Mouse (Mus musculus): Measurements from ENCODE around the gene Lamp1. TPM values are rescaled to one million over a fixed set of nuclear protein-coding genes. Genes with fewer than 3 reads are reported as not detected.

Lamp1 gene
- polyA plus RNA-seq, 1 experiment from 2014 or later = 241 TPM

- H3K4me3 ChIP-seq (replicated peaks; ENCODE audit: low read length) = peak overlapping the region; percentile 88
- peak overlapping the region; percentile 81 for H3K4me2 ChIP-seq (ENCODE audit: low read length)
- no peak overlapping the region for H3K9ac ChIP-seq (replicated peaks; ENCODE audit: low read depth, low read length)
- H3K9me3 ChIP-seq (ENCODE audit: control insufficient read depth, low read length) = no peaks in the 10 kb centered on the region
- H3K27ac ChIP-seq (ENCODE audit: low read length) = no peak overlapping the region
- no peaks in the 10 kb centered on the region for H3K36me3 ChIP-seq (ENCODE audit: control insufficient read depth, insufficient read depth)
- no peak for ATAC-seq
- H3K27me3 ChIP-seq (replicated peaks; ENCODE audit: control insufficient read depth, insufficient read depth, low read length) = peaks cover 23% of the 10 kb centered on the region
- WGBS = under 1% methylated on average over 18 of the region's 18 CpGs
- peaks cover 13% of the 10 kb centered on the region for H3K4me1 ChIP-seq (replicated peaks; ENCODE audit: control insufficient read depth, insufficient read depth, low read length)
These were observed 42.0 kb downstream of the Lamp1 start for GRCm38 (mm10) chr8:13201013-13201334.

- Histone ChIP-seq H3K27ac (ENCODE audit: low read length) (no peak overlapping the region), H3K27me3 (replicated peaks; ENCODE audit: control insufficient read depth, insufficient read depth, low read length) (peaks cover 23% of the 10 kb centered on the region), H3K4me2 (ENCODE audit: low read length) (no peak overlapping the region), H3K9ac (replicated peaks; ENCODE audit: low read depth, low read length) (no peak overlapping the region), H3K9me3 (ENCODE audit: control insufficient read depth, low read length) (no peaks in the 10 kb centered on the region), H3K4me3 (replicated peaks; ENCODE audit: low read length) (no peak overlapping the region), H3K4me1 (replicated peaks; ENCODE audit: control insufficient read depth, insufficient read depth, low read length) (peaks cover 13% of the 10 kb centered on the region), H3K36me3 (ENCODE audit: control insufficient read depth, insufficient read depth) (no peaks in the 10 kb centered on the region)
- 62% methylated on average over 3 of the region's 3 CpGs for WGBS
- ATAC-seq = no peak
These were observed 43.1 kb downstream of the Lamp1 start for GRCm38 (mm10) chr8:13202041-13202440.

- no peaks in the 10 kb centered on the region for H3K36me3 ChIP-seq (ENCODE audit: control insufficient read depth, insufficient read depth)
- no peaks in the 10 kb centered on the region for H3K9me3 ChIP-seq (ENCODE audit: control insufficient read depth, low read length)
- H3K27me3 ChIP-seq (replicated peaks; ENCODE audit: control insufficient read depth, insufficient read depth, low read length) = peaks cover 23% of the 10 kb centered on the region
- ATAC-seq = no peak
- WGBS = 93% methylated on average over 3 of the region's 3 CpGs
- peaks cover 13% of the 10 kb centered on the region for H3K4me1 ChIP-seq (replicated peaks; ENCODE audit: control insufficient read depth, insufficient read depth, low read length)
- no peak overlapping the region for H3K4me2 ChIP-seq (ENCODE audit: low read length)
- H3K27ac ChIP-seq (ENCODE audit: low read length) = no peak overlapping the region
- no peak overlapping the region for H3K4me3 ChIP-seq (replicated peaks; ENCODE audit: low read length)
- H3K9ac ChIP-seq (replicated peaks; ENCODE audit: low read depth, low read length) = no peak overlapping the region
These were observed 43.8 kb downstream of the Lamp1 start for GRCm38 (mm10) chr8:13202806-13203205.

GRCm38 (mm10) chr8:13203472-13203871, 44.5 kb downstream of the Lamp1 start:
- ATAC-seq = no peak
- no peaks in the 10 kb centered on the region for H3K36me3 ChIP-seq (ENCODE audit: control insufficient read depth, insufficient read depth)
- H3K4me2 ChIP-seq (ENCODE audit: low read length) = no peak overlapping the region
- no peak overlapping the region for H3K27ac ChIP-seq (ENCODE audit: low read length)
- no peak overlapping the region for H3K4me3 ChIP-seq (replicated peaks; ENCODE audit: low read length)
- peaks cover 13% of the 10 kb centered on the region for H3K4me1 ChIP-seq (replicated peaks; ENCODE audit: control insufficient read depth, insufficient read depth, low read length)
- no peak overlapping the region for H3K9ac ChIP-seq (replicated peaks; ENCODE audit: low read depth, low read length)
- H3K27me3 ChIP-seq (replicated peaks; ENCODE audit: control insufficient read depth, insufficient read depth, low read length) = peaks cover 23% of the 10 kb centered on the region
- no peaks in the 10 kb centered on the region for H3K9me3 ChIP-seq (ENCODE audit: control insufficient read depth, low read length)
- WGBS = 62% methylated on average over 1 of the region's 1 CpGs

- WGBS = 70% methylated on average over 12 of the region's 12 CpGs
- no peak overlapping the region for H3K27ac ChIP-seq (ENCODE audit: low read length)
These were observed 45.6 kb downstream of the Lamp1 start for GRCm38 (mm10) chr8:13204371-13205140.

GRCm38 (mm10) chr8:13205311-13205710, 46.4 kb downstream of the Lamp1 start:
- Histone ChIP-seq H3K27ac (ENCODE audit: low read length) (no peak overlapping the region), H3K27me3 (replicated peaks; ENCODE audit: control insufficient read depth, insufficient read depth, low read length) (peaks cover 23% of the 10 kb centered on the region), H3K9me3 (ENCODE audit: control insufficient read depth, low read length) (no peaks in the 10 kb centered on the region), H3K36me3 (ENCODE audit: control insufficient read depth, insufficient read depth) (no peaks in the 10 kb centered on the region), H3K4me2 (ENCODE audit: low read length) (no peak overlapping the region), H3K4me1 (replicated peaks; ENCODE audit: control insufficient read depth, insufficient read depth, low read length) (peaks cover 7% of the 10 kb centered on the region; the same call in 1 of the 2 replicates), H3K9ac (replicated peaks; ENCODE audit: low read depth, low read length) (no peak overlapping the region), H3K4me3 (replicated peaks; ENCODE audit: low read length) (no peak overlapping the region)
- WGBS = 83% methylated on average over 5 of the region's 5 CpGs
- ATAC-seq = no peak

More at GRCm38 (mm10) chr8:13204371-13205140, 45.6 kb downstream of the Lamp1 start:
- ATAC-seq = no peak
- peaks cover 23% of the 10 kb centered on the region for H3K27me3 ChIP-seq (replicated peaks; ENCODE audit: control insufficient read depth, insufficient read depth, low read length)
- H3K4me1 ChIP-seq (replicated peaks; ENCODE audit: control insufficient read depth, insufficient read depth, low read length) = peaks cover 11% of the 10 kb centered on the region
- H3K36me3 ChIP-seq (ENCODE audit: control insufficient read depth, insufficient read depth) = no peaks in the 10 kb centered on the region
- no peak overlapping the region for H3K4me3 ChIP-seq (replicated peaks; ENCODE audit: low read length)
- no peak overlapping the region for H3K4me2 ChIP-seq (ENCODE audit: low read length)
- H3K9ac ChIP-seq (replicated peaks; ENCODE audit: low read depth, low read length) = no peak overlapping the region
- H3K9me3 ChIP-seq (ENCODE audit: control insufficient read depth, low read length) = no peaks in the 10 kb centered on the region

- no peaks in the 10 kb centered on the region for H3K9me3 ChIP-seq (ENCODE audit: control insufficient read depth, low read length)
- H3K4me1 ChIP-seq (replicated peaks; ENCODE audit: control insufficient read depth, insufficient read depth, low read length) = peaks cover under 1% of the 10 kb centered on the region; the same call in 1 of the 2 replicates
- no peak overlapping the region for H3K27ac ChIP-seq (ENCODE audit: low read length)
- no peak overlapping the region for H3K4me3 ChIP-seq (replicated peaks; ENCODE audit: low read length)
- H3K4me2 ChIP-seq (ENCODE audit: low read length) = no peak overlapping the region
- no peak overlapping the region for H3K9ac ChIP-seq (replicated peaks; ENCODE audit: low read depth, low read length)
- H3K27me3 ChIP-seq (replicated peaks; ENCODE audit: control insufficient read depth, insufficient read depth, low read length) = peaks cover 19% of the 10 kb centered on the region
- 47% methylated on average over 5 of the region's 5 CpGs for WGBS
- H3K36me3 ChIP-seq (ENCODE audit: control insufficient read depth, insufficient read depth) = no peaks in the 10 kb centered on the region
- no peak for ATAC-seq
These were observed 47.3 kb downstream of the Lamp1 start for GRCm38 (mm10) chr8:13206290-13206689.

- 55% methylated on average over 6 of the region's 6 CpGs for WGBS
- no peak overlapping the region for H3K4me2 ChIP-seq (ENCODE audit: low read length)
- H3K4me1 ChIP-seq (replicated peaks; ENCODE audit: control insufficient read depth, insufficient read depth, low read length) = peaks cover 6% of the 10 kb centered on the region
- no peaks in the 10 kb centered on the region for H3K36me3 ChIP-seq (ENCODE audit: control insufficient read depth, insufficient read depth)
- H3K27ac ChIP-seq (ENCODE audit: low read length) = no peak overlapping the region
- H3K9ac ChIP-seq (replicated peaks; ENCODE audit: low read depth, low read length) = no peak overlapping the region
- no peak for ATAC-seq
- H3K4me3 ChIP-seq (replicated peaks; ENCODE audit: low read length) = no peak overlapping the region
- no peaks in the 10 kb centered on the region for H3K27me3 ChIP-seq (replicated peaks; ENCODE audit: control insufficient read depth, insufficient read depth, low read length)
- no peaks in the 10 kb centered on the region for H3K9me3 ChIP-seq (ENCODE audit: control insufficient read depth, low read length)
These were observed 49.8 kb downstream of the Lamp1 start for GRCm38 (mm10) chr8:13208627-13209355.

- Histone ChIP-seq H3K9me3 (ENCODE audit: control insufficient read depth, low read length) (no peaks in the 10 kb centered on the region), H3K9ac (replicated peaks; ENCODE audit: low read depth, low read length) (no peak overlapping the region), H3K36me3 (ENCODE audit: control insufficient read depth, insufficient read depth) (no peaks in the 10 kb centered on the region), H3K27me3 (replicated peaks; ENCODE audit: control insufficient read depth, insufficient read depth, low read length) (no peaks in the 10 kb centered on the region), H3K4me3 (replicated peaks; ENCODE audit: low read length) (no peak overlapping the region), H3K27ac (ENCODE audit: low read length) (no peak overlapping the region), H3K4me1 (replicated peaks; ENCODE audit: control insufficient read depth, insufficient read depth, low read length) (peaks cover 8% of the 10 kb centered on the region), H3K4me2 (ENCODE audit: low read length) (no peak overlapping the region)
- WGBS = 33% methylated on average over 1 of the region's 1 CpGs
- no peak for ATAC-seq
These were observed 50.8 kb downstream of the Lamp1 start for GRCm38 (mm10) chr8:13209770-13210169.
